ENCODE assay signal across 13 mouse cellular contexts in genomic region chr6:71980587-71980986, GRCm38 (mm10).
A peak's percentile ranks its signal among the peaks of the same experiment; 100 is the strongest.
DNase-seq lines count a peak whose midpoint lies in the region; ATAC-seq and TF ChIP-seq lines count a peak whose summit lies in the region.
"Had no signal": no experiment of that assay in that cellular context is flagged by ENCODE, and none has a peak within 500 bp of the region (broad histone marks: within the 10 kb centered on the region; RNA-seq: fewer than 3 reads in every experiment).

No protein-coding gene starts in this region.

- no peak overlapping the region for H3K4me3 ChIP-seq in heart, embryonic 14.5 days (ENCODE audit: control insufficient read depth in 1 of 2, insufficient read depth in 1 of 2, low read depth in 1 of 2, low read length in 2 of 2)
- no peak overlapping the region for H3K4me3 ChIP-seq in spleen, adult 2 months (ENCODE audit: extremely low read depth, insufficient read depth, insufficient read length)
- no peak overlapping the region for H3K4me3 ChIP-seq in embryonic facial prominence, embryonic 15.5 days (replicated peaks)

- DNase-seq in heart, adult 9 months (ENCODE audit: low spot score in 2 of 2), result no peak
- DNase-seq in spleen, adult 2 months (ENCODE audit: low read depth in 1 of 2, low spot score in 2 of 2), result no peak
- DNase-seq in spleen, postnatal 10 days (ENCODE audit: low spot score in 2 of 2), result no peak
- peak; percentile 26 for DNase-seq in splenic B cell, adult 2 months (ENCODE audit: low read depth, low spot score)
- DNase-seq in frontal cortex, postnatal 14 days (ENCODE audit: low spot score in 2 of 2), result no peak
- DNase-seq: adrenal gland, postnatal 14 days; cerebellum, adult 8-10 months; kidney, adult 11 months; lung, embryonic 14.5 days had no signal

- H3K4me1 ChIP-seq in heart, embryonic 14.5 days (ENCODE audit: control insufficient read depth in 2 of 2, insufficient read depth in 2 of 2, low read length in 2 of 2), result peaks cover 29 to 32% of the 10 kb centered on the region in 2 experiments
- H3K4me1 ChIP-seq in spleen, adult 2 months (ENCODE audit: control insufficient read depth, insufficient read depth, insufficient read length), result peaks cover 15% of the 10 kb centered on the region; the same call in 1 of the 2 replicates
- H3K4me1 ChIP-seq in embryonic facial prominence, embryonic 15.5 days, result peaks cover 11% of the 10 kb centered on the region; the same call in 1 of the 2 replicates

- H3K36me3 ChIP-seq in heart, embryonic 14.5 days (ENCODE audit: control insufficient read depth, insufficient read depth, low read length), result peaks cover 36% of the 10 kb centered on the region
- peaks cover 18% of the 10 kb centered on the region for H3K36me3 ChIP-seq in spleen, adult 2 months (ENCODE audit: control insufficient read depth, insufficient read depth, low read length)
- peaks cover 53% of the 10 kb centered on the region for H3K36me3 ChIP-seq in embryonic facial prominence, embryonic 15.5 days
- H3K36me3 ChIP-seq in splenic B cell, adult 2 months (ENCODE audit: control insufficient read depth, insufficient read depth, low read length, poor library complexity, severe bottlenecking), result no peaks in the 10 kb centered on the region; the same call in none of the 2 replicates

- no peak overlapping the region for H3K9ac ChIP-seq in heart, embryonic 14.5 days (ENCODE audit: low read length)
- H3K9ac ChIP-seq in embryonic facial prominence, embryonic 15.5 days, result no peak overlapping the region
- H3K9ac ChIP-seq: lung, embryonic 14.5 days had no signal

- TF ChIP-seq POLR2A in spleen, adult 2 months (IDR thresholded peaks at IDR 0.05; ENCODE audit: low read depth, low read length), result no peak

- WGBS in heart, embryonic 14.5 days, result 79% methylated on average over 2 of the region's 2 CpGs
- 50% methylated on average over 2 of the region's 2 CpGs for WGBS in spleen, adult 2 months
- WGBS in embryonic facial prominence, embryonic 15.5 days, result 92% methylated on average over 2 of the region's 2 CpGs

- H3K27ac ChIP-seq in heart, embryonic 14.5 days (replicated peaks in 1 of 2; ENCODE audit: control insufficient read depth in 1 of 2, insufficient read depth in 1 of 2, low read depth in 2 of 2, low read length in 2 of 2), result peak overlapping the region; percentile 83
- peak overlapping the region; percentile 29 for H3K27ac ChIP-seq in spleen, adult 2 months (ENCODE audit: insufficient read depth, low read length)
- peak overlapping the region; percentile 34; the same call in 1 of the 2 replicates for H3K27ac ChIP-seq in embryonic facial prominence, embryonic 15.5 days (replicated peaks)

- H3K4me2 ChIP-seq in heart, embryonic 14.5 days (ENCODE audit: low read length), result peak overlapping the region; percentile 1; the same call in 1 of the 2 replicates
- H3K4me2 ChIP-seq in embryonic facial prominence, embryonic 15.5 days (replicated peaks), result no peak overlapping the region
- H3K4me2 ChIP-seq: lung, embryonic 14.5 days; midbrain, embryonic 11.5 days had no signal

- no peaks in the 10 kb centered on the region for H3K27me3 ChIP-seq in heart, embryonic 14.5 days (ENCODE audit: control insufficient read depth, insufficient read depth, low read length)
- H3K27me3 ChIP-seq in spleen, adult 2 months (ENCODE audit: control insufficient read depth, insufficient read depth, low read length), result no peaks in the 10 kb centered on the region
- no peaks in the 10 kb centered on the region for H3K27me3 ChIP-seq in embryonic facial prominence, embryonic 15.5 days
- no peaks in the 10 kb centered on the region for H3K27me3 ChIP-seq in splenic B cell, adult 2 months (ENCODE audit: control insufficient read depth, insufficient read depth, low read length, poor library complexity, severe bottlenecking)

- peak; percentile 16; the same call in 1 of the 2 replicates for ATAC-seq in heart, embryonic 14.5 days (ENCODE audit: insufficient number of reproducible peaks, insufficient read depth, low FRiP score, low read depth)
- no peak for ATAC-seq in embryonic facial prominence, embryonic 15.5 days (ENCODE audit: insufficient number of reproducible peaks, low FRiP score, low TSS enrichment, low read depth)
- ATAC-seq: forebrain, embryonic 14.5 days had no signal

- TF ChIP-seq CTCF in spleen, adult 2 months (IDR thresholded peaks at IDR 0.05; ENCODE audit: extremely low read depth, insufficient read depth, insufficient read length, insufficient replicate concordance), result no peak

- H3K9me3 ChIP-seq in heart, embryonic 14.5 days (ENCODE audit: control insufficient read depth, low read length), result no peaks in the 10 kb centered on the region
- H3K9me3 ChIP-seq in embryonic facial prominence, embryonic 15.5 days (replicated peaks), result no peaks in the 10 kb centered on the region

Comparison
In these comparisons a context has a peak if more than half of its experiments do, and no peak if none do; other contexts are left out.
1. H3K27ac ChIP-seq: peak in every context shown above with its lines; median percentile 83 in heart, embryonic 14.5 days; 34 in embryonic facial prominence, embryonic 15.5 days; 29 in spleen, adult 2 months.